Mouse (Mus musculus) layer of hippocampus, adult 11-12 months (tissue): ENCODE measurements at regions not wholly inside any gene's neighbourhood (a gene's known extent, or its start where the extent isn't known, plus 50 kb on each side); places are given as distances from the start of the nearest gene placed in this dataset.
"Not testable (repeated sequence)": the region's sequence is repeated elsewhere in the genome, so short reads cannot be mapped to it uniquely, and the experiment has no call there.

Source experiments
- DNase-seq: peaks from one replicate; pipeline ENCODE4 v3.0.0; 2022; ENCODE audit warnings: low spot score

DNA sequence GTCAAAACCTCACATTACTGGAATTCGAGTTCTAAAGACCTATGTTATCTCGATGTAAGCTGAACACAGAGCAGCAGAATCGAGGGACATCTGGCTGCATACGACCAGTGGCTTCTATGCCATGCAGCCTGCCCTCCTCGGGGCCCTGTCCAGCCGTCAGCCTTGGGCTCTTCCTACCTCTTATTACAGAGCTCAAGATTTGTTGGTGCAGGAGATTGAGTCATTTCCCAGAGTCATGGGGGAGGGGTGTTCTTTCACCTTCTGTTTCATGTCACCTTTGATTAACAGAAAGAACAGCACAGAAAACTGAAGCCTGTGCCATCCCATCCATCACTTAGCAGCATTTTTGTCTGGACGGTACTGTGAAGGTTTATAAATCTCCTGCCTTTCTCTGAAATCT lies 52.1 kb downstream of the Sst start:
- no peak for DNase-seq

DNA sequence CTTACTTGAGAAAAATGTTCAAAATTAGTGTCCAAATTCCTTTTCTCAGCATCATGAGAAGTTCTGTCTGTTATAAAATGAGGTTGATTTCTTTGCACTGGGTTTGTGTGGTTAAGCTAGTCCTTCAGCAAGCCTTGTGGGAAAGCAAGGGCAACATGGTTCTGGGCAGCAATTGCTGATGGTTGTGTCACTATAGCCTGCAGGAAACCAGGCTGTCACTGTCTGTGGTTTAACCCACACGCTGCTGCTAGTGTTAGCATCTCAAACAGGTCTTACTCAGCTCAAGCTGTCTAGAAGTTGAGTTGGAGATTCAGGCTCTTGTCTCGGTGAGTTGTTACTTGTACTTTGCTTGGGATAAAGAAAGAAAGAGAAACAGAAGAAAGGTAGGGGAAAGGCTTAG lies 52.6 kb downstream of the Sst start:
- DNase-seq, result no peak

DNA sequence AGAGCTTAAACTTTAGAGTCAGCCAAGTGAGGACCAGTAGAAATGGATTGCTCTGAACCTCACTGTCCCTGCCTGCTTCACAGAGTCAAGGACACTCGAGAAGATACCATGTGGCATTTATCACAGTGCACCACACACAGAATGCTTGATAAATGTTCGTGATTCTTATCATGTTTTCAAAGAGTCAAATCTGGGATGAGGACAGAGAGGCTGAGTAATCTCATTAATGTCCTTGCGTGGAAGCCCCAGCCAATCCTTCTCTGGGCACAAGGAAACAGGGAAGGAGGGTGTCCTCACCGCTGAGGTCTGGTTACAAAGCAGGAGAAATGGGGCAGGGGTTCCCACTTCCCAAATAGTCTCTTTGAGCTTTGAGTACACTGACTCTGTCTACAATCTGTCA lies 55.8 kb downstream of the Sst start:
- no peak for DNase-seq

DNA sequence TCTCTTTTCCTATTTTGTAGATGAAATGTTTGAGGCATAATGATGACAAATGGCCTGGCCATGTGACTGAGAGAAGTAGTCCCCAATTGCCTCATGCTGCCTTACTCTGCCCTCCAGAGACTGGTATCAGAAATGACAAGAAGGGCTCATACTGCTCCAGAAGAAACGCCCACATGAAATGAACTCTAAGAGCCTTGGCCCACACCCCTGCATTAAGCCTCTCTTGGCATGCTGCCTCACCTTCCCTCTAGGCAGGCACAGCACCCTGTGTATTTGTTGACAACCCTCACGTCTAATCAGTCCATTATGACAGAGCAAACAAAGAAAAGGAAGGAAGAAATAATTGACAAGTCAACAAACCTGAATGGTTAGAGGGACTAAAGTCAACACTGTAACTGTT lies 57.2 kb downstream of the Sst start:
- no peak for DNase-seq

DNA sequence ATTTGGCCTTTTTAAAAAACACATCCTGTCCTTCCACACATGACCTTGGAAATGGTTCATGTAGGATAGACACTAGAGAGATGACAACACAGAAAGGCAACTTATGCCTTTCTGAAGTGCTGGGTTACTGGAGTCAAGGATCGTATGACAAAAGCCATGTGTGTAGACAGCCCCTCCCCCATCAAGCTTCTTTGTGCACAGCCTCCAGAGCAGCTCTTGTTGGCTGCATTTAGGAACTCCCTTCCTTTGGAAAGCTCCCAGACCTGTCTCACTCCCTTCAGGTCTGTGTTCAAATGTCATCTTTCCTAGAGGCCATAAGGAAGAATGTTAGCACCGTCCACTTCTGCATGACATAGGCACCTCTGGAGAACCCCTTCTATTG lies 57.7 kb downstream of the Sst start:
- DNase-seq, result no peak

DNA sequence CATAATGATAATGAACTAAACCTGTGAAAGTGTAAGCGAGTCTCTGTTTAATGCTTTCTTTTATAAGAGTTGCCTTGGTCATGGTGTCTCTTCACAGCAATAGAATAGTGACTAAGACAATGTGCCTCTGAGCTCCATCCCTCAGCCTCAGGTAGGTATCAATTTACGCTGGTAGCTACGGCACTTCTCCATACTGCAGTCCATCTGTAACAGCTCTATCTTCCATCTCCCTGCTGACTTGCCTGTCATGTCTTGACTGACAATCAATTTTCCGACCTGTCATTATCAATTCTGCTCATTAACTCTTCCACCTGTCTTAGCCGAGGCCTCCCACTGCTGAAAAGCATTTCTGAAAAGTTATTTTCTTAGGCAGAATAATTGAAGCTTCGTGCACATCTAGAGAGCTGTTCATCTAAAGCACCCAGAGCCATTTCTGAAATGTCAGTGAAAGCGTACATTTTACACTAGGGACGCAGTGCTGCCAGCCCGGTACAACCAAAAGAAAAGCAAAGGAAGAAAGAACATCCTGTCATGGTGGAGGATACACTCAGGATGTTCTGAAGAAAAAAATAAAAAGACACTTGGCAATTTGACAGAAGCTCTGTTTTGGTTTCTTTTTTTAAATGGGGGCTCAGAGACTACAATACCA lies 58.2 kb downstream of the Sst start:
- no peak for DNase-seq

DNA sequence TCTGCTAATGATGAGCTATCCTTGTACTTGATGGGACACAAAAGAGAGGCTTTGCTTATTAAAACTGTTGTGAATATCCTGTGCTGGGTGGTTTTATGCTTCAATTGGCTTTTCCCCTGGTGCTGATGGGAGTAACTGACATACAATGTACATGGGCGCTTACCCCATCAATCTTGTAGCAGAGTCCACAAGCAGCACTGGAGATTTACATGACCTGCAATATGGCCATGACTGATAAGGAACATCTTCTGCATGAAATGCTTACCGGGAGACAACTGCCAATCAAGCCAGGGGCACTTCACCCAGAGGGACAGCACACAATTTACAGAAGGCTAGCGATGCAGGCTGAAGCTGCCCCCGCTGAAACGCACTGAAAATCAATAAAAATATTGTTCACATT lies 65.1 kb downstream of the Sst start:
- DNase-seq, result no peak

DNA sequence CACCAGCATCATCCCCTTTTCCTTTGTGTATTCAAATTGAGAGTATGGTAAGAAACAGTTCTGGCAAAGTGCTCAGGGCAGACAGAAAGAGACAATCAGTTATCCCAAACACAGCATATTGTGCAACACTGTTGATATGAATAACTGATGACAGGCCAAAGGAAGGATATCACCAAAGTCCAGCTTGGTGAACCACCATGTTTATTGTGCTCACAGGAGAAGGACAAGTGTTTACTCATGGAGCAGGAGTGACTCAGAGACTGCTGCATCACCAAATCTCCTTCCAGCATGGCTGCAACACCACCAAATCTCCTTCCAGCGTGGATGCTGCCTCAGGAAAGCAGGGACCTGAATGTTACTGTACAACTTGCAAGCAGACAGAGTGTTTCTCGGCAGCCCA lies 105.5 kb downstream of the Sst start:
- no peak for DNase-seq

DNA sequence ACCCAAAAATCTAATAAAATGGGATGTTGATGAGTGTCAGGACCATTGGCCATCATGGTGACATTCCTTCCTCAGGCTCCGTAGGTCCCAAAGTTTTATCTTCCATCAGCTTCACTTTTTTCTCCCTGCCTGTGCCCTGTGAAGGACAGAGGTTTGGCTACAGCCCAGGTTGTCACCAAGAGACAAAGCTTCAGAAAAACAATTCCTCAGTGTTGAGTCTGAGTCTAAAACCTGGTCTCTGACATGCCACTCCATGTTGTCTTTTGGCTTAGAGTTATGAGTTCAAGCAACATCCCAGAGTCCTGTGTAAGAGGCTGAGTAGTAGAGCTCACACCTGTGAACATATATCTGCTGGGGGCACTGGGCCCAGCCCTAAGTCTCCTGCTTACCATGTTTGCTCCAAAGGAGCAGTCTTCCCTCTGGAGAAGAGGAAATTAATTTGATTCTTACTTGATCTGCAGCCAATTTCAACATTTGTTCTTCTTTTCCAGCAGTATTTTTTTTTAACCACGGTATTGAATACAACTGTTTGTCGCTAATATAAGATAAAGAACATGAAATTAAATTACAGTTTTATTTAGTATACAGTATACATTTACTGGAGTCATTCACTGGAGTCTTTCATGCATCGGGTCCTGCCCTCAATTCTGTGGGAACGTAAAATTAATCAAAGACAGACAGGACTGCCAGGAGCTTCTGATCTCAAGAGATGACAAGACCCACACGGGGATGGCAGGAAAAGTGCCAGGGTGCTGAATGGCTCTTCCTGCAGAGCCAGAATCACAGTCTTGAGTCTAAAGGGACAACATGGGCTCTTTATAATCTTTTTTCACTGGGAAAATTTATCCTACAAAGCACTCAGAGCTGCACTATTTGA lies 106.5 kb downstream of the Sst start:
- DNase-seq, result no peak

DNA sequence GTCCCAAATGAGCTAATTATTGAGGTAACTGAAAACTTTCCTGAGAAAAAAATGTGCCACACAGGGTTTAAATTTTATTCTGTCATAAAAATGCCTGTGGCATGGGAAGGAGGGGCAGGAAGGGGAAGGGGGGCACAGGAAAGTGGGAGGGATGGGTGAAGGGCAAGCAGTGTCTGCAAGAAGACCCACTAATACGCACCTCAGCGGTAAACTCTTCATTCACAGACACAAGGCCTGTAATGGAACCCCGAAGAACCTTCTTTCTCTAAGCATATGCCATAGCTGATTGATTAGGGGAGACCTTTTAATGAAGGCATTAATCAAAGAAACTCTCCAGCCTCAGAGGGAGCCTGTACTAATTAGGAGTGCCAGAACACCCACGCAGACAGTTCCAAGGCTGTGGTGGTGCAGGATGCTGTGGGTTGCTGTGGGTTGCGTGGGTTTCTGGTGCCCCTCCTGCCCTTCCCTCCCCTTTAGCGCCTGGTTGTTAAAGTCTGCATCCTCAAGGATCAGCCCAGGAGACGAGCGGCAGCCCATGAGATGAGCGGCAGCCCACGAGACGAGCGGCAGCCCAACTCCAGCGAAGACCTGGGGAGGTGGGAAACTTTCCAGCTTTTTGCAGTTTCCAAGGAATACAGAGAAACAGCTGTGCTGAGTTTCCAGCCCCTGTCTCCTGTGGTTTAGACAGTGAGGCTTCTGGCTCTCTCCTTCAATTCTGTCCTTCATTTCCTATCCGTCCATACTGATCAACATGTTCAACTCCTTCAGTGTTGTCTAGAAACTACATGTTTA lies 110.1 kb downstream of the Sst start:
- no peak for DNase-seq

DNA sequence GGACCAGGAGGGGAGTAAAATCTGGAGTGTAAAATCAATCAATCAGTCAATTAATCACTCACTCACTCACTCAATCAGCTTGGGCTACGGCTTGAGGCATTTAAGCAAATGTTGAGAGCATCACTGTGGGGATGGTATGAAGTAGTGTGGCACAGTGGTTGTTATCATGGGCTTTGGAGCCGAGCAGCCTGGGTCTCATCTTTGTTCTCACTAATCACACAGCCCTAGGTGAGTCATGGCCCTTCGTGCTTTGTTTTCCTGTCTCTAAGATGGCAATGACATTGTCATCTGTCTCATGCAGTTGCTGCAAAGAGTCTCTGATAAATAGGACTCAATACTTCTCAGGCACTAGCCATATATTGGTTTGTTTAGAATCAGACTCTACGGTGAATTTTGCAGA lies 112.9 kb downstream of the Sst start:
- DNase-seq, result no peak

DNA sequence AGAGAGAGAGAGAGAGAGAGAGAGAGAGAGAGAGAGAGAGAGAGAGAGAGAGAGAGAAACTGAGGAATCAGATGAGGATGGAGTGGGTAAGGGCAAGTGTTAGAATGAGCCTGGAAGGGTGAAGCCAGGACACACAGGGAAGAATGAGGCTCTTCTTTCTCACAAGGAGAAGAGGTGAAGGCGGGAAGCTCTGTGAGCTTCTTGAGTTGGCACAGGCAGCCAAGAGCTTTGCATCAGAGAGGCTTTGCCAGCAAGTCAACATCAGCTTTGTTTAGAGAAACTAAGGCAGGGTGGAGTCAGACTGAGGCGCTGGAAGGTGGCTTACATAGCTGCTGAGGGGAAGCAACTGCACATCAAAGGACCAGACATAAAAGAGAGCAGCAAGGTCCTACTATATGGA lies 113.7 kb downstream of the Sst start:
- DNase-seq, result no peak

DNA sequence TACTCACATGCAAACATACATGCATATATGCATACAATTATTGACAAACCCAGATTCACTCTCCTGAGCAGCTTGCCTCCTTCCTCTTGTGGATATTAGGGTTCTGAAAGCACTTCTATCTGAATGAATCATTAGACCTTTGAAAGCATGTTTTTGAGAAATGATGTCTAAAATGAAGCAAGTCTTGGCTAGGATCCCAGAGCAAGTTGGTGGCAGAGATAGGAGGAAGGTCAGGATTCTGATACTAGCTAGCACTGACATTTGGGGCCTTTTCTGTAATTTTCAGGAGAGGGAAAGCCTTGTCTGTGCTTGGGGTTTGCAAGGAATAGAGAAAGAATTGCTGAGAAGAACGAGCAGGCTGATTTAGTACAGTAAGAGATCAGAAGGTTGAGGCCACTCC lies 114.3 kb downstream of the Sst start:
- DNase-seq, result no peak

DNA sequence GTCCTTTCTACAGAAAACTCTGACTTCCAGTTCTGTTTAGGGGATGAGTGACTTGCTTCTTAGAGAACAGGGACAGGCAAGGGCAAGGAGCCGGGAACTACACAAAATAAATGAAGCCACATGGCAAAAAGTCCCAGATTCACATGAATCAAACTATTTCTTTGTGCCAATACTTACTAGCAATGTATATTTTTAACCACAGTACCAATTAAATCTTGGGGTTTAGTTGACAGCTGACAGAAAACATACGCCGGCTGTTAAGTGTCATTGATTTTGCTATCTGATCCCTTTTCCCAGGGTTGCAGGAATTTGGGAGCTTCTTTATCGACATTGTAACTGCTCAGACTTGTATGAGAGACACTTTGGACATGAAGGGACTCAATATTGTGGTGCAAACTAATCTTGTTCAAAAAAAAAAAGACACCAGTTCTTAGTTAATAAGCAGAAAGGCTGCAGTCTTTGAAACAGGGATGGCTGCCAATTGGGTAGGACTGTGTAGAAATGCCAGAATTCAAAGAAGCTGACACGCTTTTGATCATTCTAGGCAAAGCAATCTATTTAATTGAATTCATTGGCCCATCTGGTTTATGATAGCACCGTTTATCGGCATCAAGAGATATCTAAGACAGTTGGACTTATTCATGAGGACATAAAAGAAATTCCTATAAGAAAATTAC lies 132.5 kb downstream of the Sst start:
- DNase-seq, result peak; percentile 39

DNA sequence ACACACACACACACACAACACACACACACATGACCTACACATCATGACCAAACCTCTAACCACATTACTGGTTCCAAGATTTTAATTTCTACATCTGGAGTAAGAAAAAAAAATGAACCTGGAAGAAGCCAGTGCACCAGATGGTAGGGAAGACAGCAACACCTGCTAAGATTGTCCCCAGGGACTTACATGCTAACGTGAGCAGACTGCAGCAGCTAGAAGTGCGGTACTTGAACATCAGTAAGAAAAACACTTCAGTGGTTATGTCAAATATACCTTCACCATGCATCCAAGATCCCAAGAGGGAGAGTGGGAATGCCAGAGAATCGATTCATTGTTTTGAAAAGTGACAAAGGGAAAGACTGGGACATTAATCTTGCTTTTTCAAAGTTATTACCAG lies 153.7 kb downstream of the Sst start:
- no peak for DNase-seq

DNA sequence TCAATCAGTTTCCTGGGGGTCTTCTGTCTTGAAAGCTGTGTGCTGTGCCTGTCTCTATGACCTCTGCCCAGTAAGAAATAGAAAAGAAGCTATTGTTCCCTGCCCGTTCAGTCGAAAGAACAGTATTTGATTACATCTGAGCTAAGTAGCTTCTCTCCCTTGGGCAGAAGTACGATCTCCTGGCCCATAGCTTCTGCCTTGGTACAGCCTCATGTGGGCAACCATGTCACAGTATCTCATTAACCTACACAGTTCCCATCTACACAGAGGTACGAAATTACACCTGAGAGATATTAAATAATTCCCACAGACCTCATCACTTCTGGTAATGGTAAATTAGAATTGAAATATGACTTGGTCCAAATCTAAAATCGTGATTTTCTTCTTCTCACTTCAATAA lies 155.0 kb downstream of the Sst start:
- no peak for DNase-seq

DNA sequence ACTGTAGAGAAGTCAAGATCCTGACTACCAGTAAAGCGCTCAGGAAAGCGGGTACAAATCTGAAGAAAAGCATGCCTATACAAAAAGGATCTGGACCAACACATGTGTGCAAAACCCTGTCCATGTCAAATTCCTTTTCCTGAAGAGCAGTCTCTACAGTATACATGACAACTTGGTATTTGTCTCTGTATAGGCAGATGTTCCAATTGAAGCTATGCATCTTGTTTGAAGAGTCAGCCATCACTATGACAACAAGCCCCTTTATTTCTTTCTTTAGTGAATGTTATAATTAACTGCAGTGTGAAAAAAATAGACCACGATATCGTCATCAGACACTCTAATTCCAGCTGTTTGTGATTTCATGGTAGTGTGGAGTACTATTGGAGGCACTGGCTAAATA lies 164.2 kb downstream of the Sst start:
- no peak for DNase-seq

DNA sequence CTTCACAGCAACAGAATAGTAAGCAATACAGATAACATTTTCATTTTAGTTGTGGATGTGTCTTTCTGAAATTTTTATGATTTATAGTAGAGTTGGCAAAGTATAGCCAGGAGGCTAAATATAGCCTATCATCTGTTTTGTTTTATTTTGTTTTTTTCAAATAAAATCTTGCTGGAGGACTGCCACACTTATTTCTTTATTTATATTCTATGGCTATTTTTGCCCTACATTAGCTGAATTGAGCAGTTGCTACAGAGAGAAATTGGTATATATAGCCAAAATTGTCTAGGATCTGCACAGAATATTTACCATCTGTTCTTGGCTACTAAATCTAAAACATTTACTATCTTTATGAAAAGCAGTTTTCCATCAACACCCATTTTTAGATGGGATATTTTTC lies 169.0 kb downstream of the Sst start:
- no peak for DNase-seq

DNA sequence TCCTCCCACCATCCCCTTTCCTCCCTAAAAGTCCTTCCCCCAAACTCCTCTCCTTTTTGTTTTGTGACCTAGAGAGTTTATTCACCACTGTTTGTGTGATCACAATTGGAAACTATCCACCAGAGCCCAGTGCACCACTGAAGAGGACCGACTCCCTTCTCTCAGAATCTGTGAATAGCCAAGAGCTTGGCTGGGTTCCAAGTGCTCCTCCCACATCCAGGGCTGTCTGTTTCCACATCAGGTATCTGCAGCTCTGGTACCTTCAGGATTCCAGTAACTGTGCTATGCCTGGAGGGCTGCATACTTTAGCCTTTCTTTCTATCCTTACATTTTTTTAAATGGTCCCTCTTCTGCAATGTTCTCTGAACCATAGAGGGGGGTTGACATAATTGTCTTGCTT lies 180.5 kb upstream of the Masp1 start:
- DNase-seq, result no peak

DNA sequence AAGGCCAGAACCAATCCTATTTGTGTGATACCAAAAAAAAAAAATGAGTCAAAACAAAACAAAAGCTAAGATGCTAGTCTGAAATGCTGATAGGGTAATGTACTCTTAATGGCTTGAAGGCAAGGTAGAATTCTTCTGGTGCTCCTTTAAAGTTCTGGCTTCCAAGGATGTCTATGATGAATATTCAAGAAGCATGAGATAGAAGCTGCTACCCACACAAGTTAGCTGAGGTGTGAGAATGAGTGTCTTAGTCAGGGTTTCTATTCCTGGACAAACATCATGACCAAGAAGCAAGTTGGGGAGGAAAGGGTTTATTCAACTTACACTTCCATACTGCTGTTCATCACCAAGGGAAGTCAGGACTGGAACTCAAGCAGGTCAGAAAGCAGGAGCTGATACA lies 173.6 kb upstream of the Masp1 start:
- not testable (repeated sequence) for DNase-seq

DNA sequence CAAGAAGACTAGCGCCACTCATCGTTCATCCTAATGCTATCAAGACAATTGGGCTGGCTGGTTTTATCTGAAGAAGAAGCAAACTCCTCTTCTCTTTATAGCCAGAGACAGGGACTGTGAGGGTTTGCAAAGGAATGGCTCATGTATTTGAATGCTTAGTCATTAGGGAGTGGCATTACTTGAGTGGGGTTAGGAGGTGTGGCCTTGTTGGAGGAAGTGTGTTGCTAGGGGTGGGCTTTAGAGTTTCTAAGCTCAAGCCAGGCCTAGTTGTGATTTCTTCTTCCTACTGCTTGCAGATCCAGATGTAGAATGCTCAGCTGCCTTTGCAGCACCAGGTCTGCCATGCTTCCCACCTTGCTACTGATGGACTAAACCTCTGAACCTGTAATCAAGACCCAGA lies 169.4 kb upstream of the Masp1 start:
- DNase-seq, result no peak

DNA sequence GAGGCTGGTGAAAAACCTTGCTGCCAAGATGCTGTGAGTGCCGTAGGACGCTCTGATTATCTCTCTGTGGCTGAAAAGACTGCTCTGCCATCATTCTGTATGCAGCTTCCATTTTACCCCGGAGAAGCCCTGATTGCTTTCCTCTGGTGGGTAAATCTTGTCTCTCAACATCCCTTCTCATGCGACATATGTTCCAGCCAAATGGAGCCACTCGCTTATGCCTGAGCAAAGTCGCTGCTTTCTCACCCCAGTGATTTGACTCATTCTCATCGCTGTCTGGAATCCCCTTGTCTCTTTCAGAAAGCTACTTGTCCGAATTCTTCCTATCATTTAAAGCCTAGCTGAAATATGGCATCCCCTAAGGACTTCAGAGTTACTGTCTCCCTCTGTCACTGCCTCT lies 166.2 kb upstream of the Masp1 start:
- peak; percentile 8 for DNase-seq

DNA sequence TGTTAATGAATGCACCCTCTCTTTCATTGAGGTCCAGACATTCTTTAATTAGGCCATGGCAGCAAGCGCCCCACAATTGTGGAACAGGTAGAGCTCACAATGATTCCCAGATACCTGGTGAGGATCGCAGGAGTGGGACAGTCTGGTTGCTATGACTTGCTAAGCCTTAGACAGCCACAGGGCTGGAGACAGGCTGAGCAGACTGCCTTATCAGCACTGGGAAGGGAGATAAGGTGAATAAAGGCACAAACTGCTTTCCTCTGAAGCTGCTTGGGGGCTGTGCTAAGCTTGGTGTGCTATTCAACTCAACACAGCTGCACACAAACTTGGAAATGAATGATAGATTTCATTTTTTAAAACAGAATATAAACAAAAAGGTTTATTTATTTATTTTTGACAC lies 159.8 kb upstream of the Masp1 start:
- DNase-seq, result no peak
